Mouse (Mus musculus): ENCODE measurements at regions not wholly inside any gene's neighbourhood (a gene's known extent, or its start where the extent isn't known, plus 50 kb on each side); places are given as distances from the start of the nearest gene placed in this dataset.

DNA sequence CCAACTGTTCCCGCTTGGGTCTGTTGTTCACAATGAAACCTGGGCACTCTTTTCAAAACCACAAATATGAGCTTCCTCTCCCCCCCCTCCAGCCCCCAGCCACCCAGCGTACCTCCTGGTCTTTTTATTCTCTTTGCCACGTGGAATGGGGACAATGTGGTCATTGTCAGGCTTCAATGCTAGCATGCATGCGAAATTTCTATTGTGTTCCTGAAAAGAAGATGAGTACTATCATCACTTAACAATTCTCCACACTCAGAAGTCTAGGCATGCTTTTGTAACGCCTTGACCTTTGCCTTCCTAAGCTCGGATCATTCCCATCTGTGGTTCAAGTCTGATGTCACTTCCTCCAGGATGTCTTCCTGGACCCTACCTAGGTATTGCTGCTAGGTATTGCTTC, 202.2 kb downstream of the Trim29 start:
- Histone ChIP-seq H3K27me3 (ENCODE audit: control insufficient read depth, insufficient read depth, low read length) (no peaks in the 10 kb centered on the region), H3K9me3 (replicated peaks; ENCODE audit: control insufficient read depth, low read length) (0 out of 2 replicates have a peak, but pooled peaks cover 3% of the 10 kb centered on the region), H3K9ac (ENCODE audit: low read depth, low read length) (no peak overlapping the region), H3K4me2 (no peak overlapping the region), H3K4me3 (ENCODE audit: low read depth, low read length) (no peak overlapping the region), H3K27ac (ENCODE audit: low read depth, low read length) (no peak overlapping the region), H3K4me1 (ENCODE audit: control insufficient read depth, insufficient read depth, low read length) (no peaks in the 10 kb centered on the region), H3K36me3 (ENCODE audit: control insufficient read depth, insufficient read depth, low read length) (no peaks in the 10 kb centered on the region)
- no peak for ATAC-seq (replicated peaks; ENCODE audit: insufficient number of reproducible peaks, low FRiP score, low TSS enrichment)
- WGBS (ENCODE audit: insufficient replicate concordance): 67% methylated on average over 6 of the region's 6 CpGs

DNA sequence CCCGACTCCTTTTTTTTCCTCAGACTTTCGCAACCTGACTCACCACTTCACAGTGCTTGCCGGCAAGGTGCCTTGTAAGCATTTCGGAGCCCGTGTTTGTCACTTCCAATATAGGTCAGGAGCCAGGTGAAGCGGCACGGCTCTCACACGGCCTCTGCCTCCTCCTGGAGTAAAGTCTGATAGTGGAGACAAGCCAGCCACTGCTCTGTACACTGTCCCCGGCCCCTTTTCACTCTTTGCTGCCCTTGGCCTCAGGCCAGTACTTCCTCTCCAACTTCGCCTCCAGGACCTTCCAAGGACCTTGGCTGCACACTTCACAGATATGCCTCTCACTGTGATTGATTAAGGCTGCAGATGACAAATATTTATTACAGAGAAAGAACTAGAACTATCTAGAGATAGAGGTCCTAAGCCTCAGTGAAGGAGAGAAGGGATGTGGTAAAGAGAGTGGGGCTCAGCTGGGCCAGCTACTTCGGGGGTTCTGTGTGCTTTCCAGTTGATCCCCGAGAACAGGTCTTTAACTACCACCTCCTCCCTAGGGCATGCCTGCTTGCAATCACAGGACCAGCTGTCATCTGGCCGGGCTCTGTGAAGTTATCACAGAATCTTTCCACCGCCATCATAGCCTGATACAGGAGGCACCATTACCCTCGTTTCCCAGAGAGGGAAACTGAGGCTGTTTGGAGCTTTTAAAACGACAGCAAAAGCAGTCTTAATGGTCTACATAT, 204.2 kb downstream of the Trim29 start:
- no peaks in the 10 kb centered on the region for H3K36me3 ChIP-seq (ENCODE audit: control insufficient read depth, insufficient read depth, low read length)
- no peak overlapping the region for H3K27ac ChIP-seq (ENCODE audit: low read depth, low read length)
- no peaks in the 10 kb centered on the region for H3K27me3 ChIP-seq (ENCODE audit: control insufficient read depth, insufficient read depth, low read length)
- H3K4me2 ChIP-seq: no peak overlapping the region
- 60% methylated on average over 16 of the region's 16 CpGs for WGBS (ENCODE audit: insufficient replicate concordance)
- no peak for ATAC-seq (replicated peaks; ENCODE audit: insufficient number of reproducible peaks, low FRiP score, low TSS enrichment)
- no peak overlapping the region for H3K9ac ChIP-seq (ENCODE audit: low read depth, low read length)
- H3K4me1 ChIP-seq (ENCODE audit: control insufficient read depth, insufficient read depth, low read length): no peaks in the 10 kb centered on the region
- H3K4me3 ChIP-seq (ENCODE audit: low read depth, low read length): no peak overlapping the region
- 0 out of 2 replicates have a peak, but pooled peaks cover 3% of the 10 kb centered on the region for H3K9me3 ChIP-seq (replicated peaks; ENCODE audit: control insufficient read depth, low read length)

DNA sequence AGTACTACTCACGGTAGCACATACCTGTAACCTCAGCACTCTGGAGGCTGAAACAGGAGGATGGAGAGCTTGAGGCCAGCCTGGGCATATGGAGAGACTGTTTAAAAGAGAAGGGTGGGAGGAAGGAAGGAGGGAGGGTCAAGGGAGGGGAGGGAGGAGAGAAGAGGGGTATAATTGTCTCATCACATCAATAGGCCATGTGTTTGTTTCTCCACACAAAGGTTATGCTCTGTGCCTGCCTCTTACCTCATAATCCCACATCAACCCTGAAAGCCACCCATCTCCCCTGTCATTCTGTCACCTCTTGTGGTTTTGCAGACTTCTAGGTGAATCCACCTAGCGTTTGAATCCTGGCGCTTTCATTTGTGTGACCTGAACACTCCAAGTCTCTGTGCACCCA, 210.3 kb downstream of the Trim29 start:
- H3K9me3 ChIP-seq (replicated peaks; ENCODE audit: control insufficient read depth, low read length): no peaks in the 10 kb centered on the region
- no peak overlapping the region for H3K9ac ChIP-seq (ENCODE audit: low read depth, low read length)
- no peak overlapping the region for H3K27ac ChIP-seq (ENCODE audit: low read depth, low read length)
- WGBS (ENCODE audit: insufficient replicate concordance): 89% methylated on average over 3 of the region's 3 CpGs
- H3K4me1 ChIP-seq (ENCODE audit: control insufficient read depth, insufficient read depth, low read length): no peaks in the 10 kb centered on the region
- no peak for ATAC-seq (replicated peaks; ENCODE audit: insufficient number of reproducible peaks, low FRiP score, low TSS enrichment)
- no peak overlapping the region for H3K4me3 ChIP-seq (ENCODE audit: low read depth, low read length)
- no peaks in the 10 kb centered on the region for H3K36me3 ChIP-seq (ENCODE audit: control insufficient read depth, insufficient read depth, low read length)
- H3K4me2 ChIP-seq: no peak overlapping the region
- no peaks in the 10 kb centered on the region for H3K27me3 ChIP-seq (ENCODE audit: control insufficient read depth, insufficient read depth, low read length)

DNA sequence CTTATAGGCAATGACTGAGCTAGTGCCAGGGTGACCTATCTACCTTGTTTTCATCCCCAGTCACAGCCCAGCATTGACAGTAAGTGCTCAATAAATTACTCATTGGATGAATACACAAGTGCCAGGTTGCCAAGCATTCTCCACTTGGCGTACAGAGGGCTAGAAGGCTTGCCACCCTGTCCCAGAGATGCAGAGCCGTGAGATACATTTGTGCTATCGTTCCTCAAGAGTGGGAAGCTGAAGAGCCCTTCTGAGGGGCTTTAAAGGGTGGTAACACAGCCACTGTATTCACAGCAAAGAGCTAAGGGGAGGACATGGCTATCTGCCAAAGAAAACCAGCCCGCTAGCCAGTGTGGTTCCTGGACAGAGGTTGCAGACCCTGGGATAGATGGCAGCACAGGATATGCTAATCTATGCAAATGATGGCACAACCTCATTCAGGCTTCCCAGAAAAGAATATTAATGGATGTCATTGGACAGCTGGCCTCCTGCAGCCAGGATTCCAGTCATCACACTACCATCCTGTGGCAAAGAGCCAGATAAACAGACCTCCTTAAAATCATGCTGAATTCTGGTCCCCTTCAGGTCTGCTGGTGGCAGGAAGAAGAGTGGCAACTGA, 214.4 kb downstream of the Trim29 start:
- Histone ChIP-seq H3K4me2 (no peak overlapping the region), H3K4me1 (ENCODE audit: control insufficient read depth, insufficient read depth, low read length) (no peaks in the 10 kb centered on the region), H3K36me3 (ENCODE audit: control insufficient read depth, insufficient read depth, low read length) (no peaks in the 10 kb centered on the region), H3K27me3 (ENCODE audit: control insufficient read depth, insufficient read depth, low read length) (no peaks in the 10 kb centered on the region), H3K9me3 (replicated peaks; ENCODE audit: control insufficient read depth, low read length) (no peaks in the 10 kb centered on the region), H3K4me3 (ENCODE audit: low read depth, low read length) (no peak overlapping the region), H3K27ac (ENCODE audit: low read depth, low read length) (no peak overlapping the region), H3K9ac (ENCODE audit: low read depth, low read length) (no peak overlapping the region)
- no peak; the same call in 1 of the 2 replicates for ATAC-seq (replicated peaks; ENCODE audit: insufficient number of reproducible peaks, low FRiP score, low TSS enrichment)
- WGBS (ENCODE audit: insufficient replicate concordance): 53% methylated on average over 4 of the region's 4 CpGs

DNA sequence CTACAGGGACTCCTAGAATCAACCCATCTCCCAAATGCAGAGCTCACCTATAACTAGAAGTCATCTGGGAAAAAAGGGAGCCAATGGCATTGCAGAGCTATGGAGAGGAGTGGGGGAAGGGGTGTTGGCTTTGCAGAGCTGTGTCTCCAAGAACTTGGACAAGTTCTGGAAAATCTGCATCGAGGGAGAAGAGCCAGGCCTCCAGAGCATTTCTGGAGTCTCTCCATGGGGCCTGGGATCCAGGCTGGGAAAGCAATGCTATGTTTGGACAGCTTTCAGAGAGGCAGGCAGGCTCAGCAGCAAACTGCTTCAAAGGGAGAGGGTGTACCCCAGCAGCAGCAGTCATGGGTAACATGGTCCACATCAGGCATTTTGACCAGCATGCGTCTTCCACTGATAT, 211.6 kb upstream of the Nectin1 start:
- no peaks in the 10 kb centered on the region for H3K9me3 ChIP-seq (replicated peaks; ENCODE audit: control insufficient read depth, low read length)
- 70% methylated on average over 2 of the region's 2 CpGs for WGBS (ENCODE audit: insufficient replicate concordance)
- ATAC-seq (replicated peaks; ENCODE audit: insufficient number of reproducible peaks, low FRiP score, low TSS enrichment): no peak
- H3K4me1 ChIP-seq (ENCODE audit: control insufficient read depth, insufficient read depth, low read length): no peaks in the 10 kb centered on the region
- no peak overlapping the region for H3K9ac ChIP-seq (ENCODE audit: low read depth, low read length)
- H3K27ac ChIP-seq (ENCODE audit: low read depth, low read length): no peak overlapping the region
- no peaks in the 10 kb centered on the region for H3K27me3 ChIP-seq (ENCODE audit: control insufficient read depth, insufficient read depth, low read length)
- H3K4me3 ChIP-seq (ENCODE audit: low read depth, low read length): no peak overlapping the region
- H3K36me3 ChIP-seq (ENCODE audit: control insufficient read depth, insufficient read depth, low read length): no peaks in the 10 kb centered on the region
- no peak overlapping the region for H3K4me2 ChIP-seq

DNA sequence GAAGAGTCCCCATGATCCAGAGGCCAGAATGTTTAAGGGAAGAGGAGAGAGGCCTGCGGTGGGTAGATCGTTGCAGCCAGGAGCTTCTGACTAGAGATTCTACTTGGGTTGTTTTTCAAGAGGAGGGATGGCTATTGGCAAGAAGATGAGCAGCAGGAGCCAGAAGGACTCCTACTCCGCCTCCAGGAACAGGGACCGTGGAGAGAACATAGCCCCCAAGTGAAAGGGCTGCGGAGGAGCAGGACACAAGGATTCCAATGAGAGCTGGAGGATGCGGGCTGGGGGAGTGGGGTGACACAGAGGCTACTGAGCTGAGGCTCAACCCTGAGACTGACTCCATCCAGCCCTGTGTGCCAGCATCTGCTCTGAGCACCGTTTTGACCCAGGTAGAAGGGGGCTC, 207.8 kb upstream of the Nectin1 start:
- ATAC-seq (replicated peaks; ENCODE audit: insufficient number of reproducible peaks, low FRiP score, low TSS enrichment): no peak
- H3K9ac ChIP-seq (ENCODE audit: low read depth, low read length): no peak overlapping the region
- WGBS (ENCODE audit: insufficient replicate concordance): 85% methylated on average over 7 of the region's 7 CpGs
- H3K36me3 ChIP-seq (ENCODE audit: control insufficient read depth, insufficient read depth, low read length): no peaks in the 10 kb centered on the region
- H3K4me3 ChIP-seq (ENCODE audit: low read depth, low read length): no peak overlapping the region
- no peaks in the 10 kb centered on the region for H3K4me1 ChIP-seq (ENCODE audit: control insufficient read depth, insufficient read depth, low read length)
- no peaks in the 10 kb centered on the region for H3K9me3 ChIP-seq (replicated peaks; ENCODE audit: control insufficient read depth, low read length)
- no peak overlapping the region for H3K4me2 ChIP-seq
- no peak overlapping the region for H3K27ac ChIP-seq (ENCODE audit: low read depth, low read length)
- no peaks in the 10 kb centered on the region for H3K27me3 ChIP-seq (ENCODE audit: control insufficient read depth, insufficient read depth, low read length)

DNA sequence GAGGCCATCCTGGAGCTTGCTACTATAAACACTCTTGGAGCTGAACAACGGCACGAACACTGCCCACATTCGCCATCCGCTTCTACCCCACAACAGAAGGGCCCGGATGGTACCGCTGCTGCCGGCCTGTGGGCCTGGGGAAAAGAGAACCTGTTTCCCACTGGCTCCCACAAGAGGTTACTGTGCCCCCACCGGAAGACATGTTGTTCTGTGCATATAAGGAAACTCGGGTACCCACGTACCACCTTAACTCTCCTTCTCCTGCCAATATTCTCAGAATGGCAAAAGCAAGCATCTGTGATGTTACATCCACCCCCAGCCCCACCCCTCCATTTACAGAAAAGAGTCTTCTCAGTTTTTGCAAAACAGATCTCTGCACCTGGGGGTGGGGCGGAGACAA, 206.7 kb upstream of the Nectin1 start:
- H3K27ac ChIP-seq (ENCODE audit: low read depth, low read length): no peak overlapping the region
- H3K9ac ChIP-seq (ENCODE audit: low read depth, low read length): no peak overlapping the region
- no peak for ATAC-seq (replicated peaks; ENCODE audit: insufficient number of reproducible peaks, low FRiP score, low TSS enrichment)
- H3K9me3 ChIP-seq (replicated peaks; ENCODE audit: control insufficient read depth, low read length): no peaks in the 10 kb centered on the region
- no peaks in the 10 kb centered on the region for H3K27me3 ChIP-seq (ENCODE audit: control insufficient read depth, insufficient read depth, low read length)
- no peaks in the 10 kb centered on the region for H3K36me3 ChIP-seq (ENCODE audit: control insufficient read depth, insufficient read depth, low read length)
- no peak overlapping the region for H3K4me3 ChIP-seq (ENCODE audit: low read depth, low read length)
- 86% methylated on average over 11 of the region's 11 CpGs for WGBS (ENCODE audit: insufficient replicate concordance)
- no peak overlapping the region for H3K4me2 ChIP-seq
- no peaks in the 10 kb centered on the region for H3K4me1 ChIP-seq (ENCODE audit: control insufficient read depth, insufficient read depth, low read length)

DNA sequence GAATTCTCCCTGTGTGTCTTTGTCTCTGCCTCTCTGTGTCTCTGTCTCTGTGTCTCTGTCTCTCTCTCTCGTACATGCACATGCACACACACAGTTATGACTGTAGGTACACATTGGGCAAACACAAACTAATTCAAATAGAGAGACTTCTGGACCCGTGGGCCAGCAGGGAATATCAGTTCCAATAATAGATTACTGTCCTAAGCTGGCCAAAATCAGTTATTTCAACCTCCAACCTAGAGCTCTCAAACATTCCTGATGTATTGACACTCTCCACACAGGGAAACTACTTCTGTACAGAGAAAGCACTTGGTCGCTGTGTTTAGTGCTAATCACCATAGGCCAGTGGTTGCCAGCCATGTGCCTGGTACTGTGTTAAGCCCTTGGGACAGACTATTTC, 203.7 kb upstream of the Nectin1 start:
- Histone ChIP-seq H3K4me3 (ENCODE audit: low read depth, low read length) (no peak overlapping the region), H3K27me3 (ENCODE audit: control insufficient read depth, insufficient read depth, low read length) (no peaks in the 10 kb centered on the region), H3K27ac (ENCODE audit: low read depth, low read length) (no peak overlapping the region), H3K4me1 (ENCODE audit: control insufficient read depth, insufficient read depth, low read length) (0 out of 2 replicates have a peak, but pooled peaks cover 2% of the 10 kb centered on the region), H3K9ac (ENCODE audit: low read depth, low read length) (no peak overlapping the region), H3K4me2 (no peak overlapping the region), H3K36me3 (ENCODE audit: control insufficient read depth, insufficient read depth, low read length) (no peaks in the 10 kb centered on the region), H3K9me3 (replicated peaks; ENCODE audit: control insufficient read depth, low read length) (no peaks in the 10 kb centered on the region)
- ATAC-seq (replicated peaks; ENCODE audit: insufficient number of reproducible peaks, low FRiP score, low TSS enrichment): no peak
- 70% methylated on average over 3 of the region's 3 CpGs for WGBS (ENCODE audit: insufficient replicate concordance)

DNA sequence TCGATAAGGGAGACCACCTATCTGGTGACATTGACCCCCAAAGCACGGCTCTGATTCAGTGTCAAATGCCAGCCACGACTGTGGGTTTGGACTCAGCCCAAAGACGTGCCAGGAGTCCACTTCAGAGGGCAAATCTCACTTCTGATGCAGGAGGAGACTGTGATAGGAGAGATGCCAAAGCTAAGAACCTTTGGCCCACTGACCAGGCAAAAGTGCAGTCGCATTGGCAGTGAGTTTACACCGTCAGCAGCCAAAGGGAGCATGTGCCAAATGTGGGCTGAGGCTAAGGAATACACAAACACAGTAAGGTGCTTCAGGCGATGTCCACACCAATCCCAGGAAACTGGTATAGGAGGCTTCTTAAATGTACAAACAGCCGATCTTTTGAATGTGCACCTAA, 202.6 kb upstream of the Nectin1 start:
- H3K4me1 ChIP-seq (ENCODE audit: control insufficient read depth, insufficient read depth, low read length): 0 out of 2 replicates have a peak, but pooled peaks cover 4% of the 10 kb centered on the region
- no peak overlapping the region for H3K4me3 ChIP-seq (ENCODE audit: low read depth, low read length)
- H3K27ac ChIP-seq (ENCODE audit: low read depth, low read length): no peak overlapping the region
- ATAC-seq (replicated peaks; ENCODE audit: insufficient number of reproducible peaks, low FRiP score, low TSS enrichment): no peak
- no peak overlapping the region for H3K9ac ChIP-seq (ENCODE audit: low read depth, low read length)
- H3K36me3 ChIP-seq (ENCODE audit: control insufficient read depth, insufficient read depth, low read length): no peaks in the 10 kb centered on the region
- no peak overlapping the region for H3K4me2 ChIP-seq
- H3K9me3 ChIP-seq (replicated peaks; ENCODE audit: control insufficient read depth, low read length): no peaks in the 10 kb centered on the region
- WGBS (ENCODE audit: insufficient replicate concordance): 72% methylated on average over 8 of the region's 8 CpGs
- H3K27me3 ChIP-seq (ENCODE audit: control insufficient read depth, insufficient read depth, low read length): no peaks in the 10 kb centered on the region
